Mouse (Mus musculus): Measurements from ENCODE around the gene Capn9.

GRCm38 (mm10) chr8:124542001-124542400 is 33.9 kb upstream of the Capn9 start:
- TF ChIP-seq CTCF (IDR thresholded peaks at IDR 0.05; ENCODE audit: borderline replicate concordance, extremely low read depth, insufficient read depth, insufficient read length) (no peak), POLR2A (IDR thresholded peaks at IDR 0.05; ENCODE audit: borderline replicate concordance, extremely low read depth, insufficient read depth, insufficient read length, poor library complexity, severe bottlenecking) (no peak)

Measured in brain, embryonic 14.5 days (tissue).